Mouse (Mus musculus): ENCODE data around the gene Edf1. TPM values are rescaled to one million over a fixed set of nuclear protein-coding genes. Genes with fewer than 3 reads are reported as not detected.

Gene Edf1
- 66.9 TPM for polyA plus RNA-seq (2015; fragmentation: Illumina TruSeq; extraction: RNeasy Lipid Tissue Mini Kit (QIAGEN cat#74804); ENCODE audit: insufficient read depth, low read depth, low replicate concordance)

GRCm38 (mm10) chr2:25557221-25557963 lies at the start of gene Edf1:
TSS of gene Edf1 (plus strand) at chr2:25557847.

GRCm38 (mm10) chr2:25546811-25547491 lies 10.7 kb upstream of the Edf1 start, which contains the start of gene Traf2:
TSS of gene Traf2 (minus strand) at chr2:25546940.

GRCm38 (mm10) chr2:25574579-25575431 lies 17.2 kb downstream of the Edf1 start, which contains the start of the genes Mamdc4 and Phpt1:
TSS of gene Mamdc4 (minus strand) at chr2:25574845.
TSS of gene Phpt1 (minus strand) at chr2:25575224.

GRCm38 (mm10) chr2:25581294-25581864 lies 23.7 kb downstream of the Edf1 start, which contains the start of gene Ajm1:
TSS of gene Ajm1 (minus strand) at chr2:25581757.

GRCm38 (mm10) chr2:25607761-25608622 lies 50.3 kb downstream of the Edf1 start, which contains the start of gene Rabl6:
TSS of gene Rabl6 (minus strand) at chr2:25608521.

Other genes with a start within 250 kb of the Edf1 start
- 1.8 TPM for gene Grin1, start 238.7 kb upstream of the Edf1 start, polyA plus RNA-seq (2015; fragmentation: Illumina TruSeq; extraction: RNeasy Lipid Tissue Mini Kit (QIAGEN cat#74804); ENCODE audit: insufficient read depth, low read depth, low replicate concordance)
- 12.2 TPM for gene Man1b1, start 225.5 kb upstream of the Edf1 start, polyA plus RNA-seq (2015; fragmentation: Illumina TruSeq; extraction: RNeasy Lipid Tissue Mini Kit (QIAGEN cat#74804); ENCODE audit: insufficient read depth, low read depth, low replicate concordance)
- gene Dpp7, start 201.5 kb upstream of the Edf1 start, polyA plus RNA-seq (2015; fragmentation: Illumina TruSeq; extraction: RNeasy Lipid Tissue Mini Kit (QIAGEN cat#74804); ENCODE audit: insufficient read depth, low read depth, low replicate concordance): 24.6 TPM
- gene Uap1l1, start 192.2 kb upstream of the Edf1 start, polyA plus RNA-seq (2015; fragmentation: Illumina TruSeq; extraction: RNeasy Lipid Tissue Mini Kit (QIAGEN cat#74804); ENCODE audit: insufficient read depth, low read depth, low replicate concordance): 18.7 TPM
- gene Sapcd2, start 185.5 kb upstream of the Edf1 start, polyA plus RNA-seq (2015; fragmentation: Illumina TruSeq; extraction: RNeasy Lipid Tissue Mini Kit (QIAGEN cat#74804); ENCODE audit: insufficient read depth, low read depth, low replicate concordance): not detected
- gene Entpd2, start 162.0 kb upstream of the Edf1 start, polyA plus RNA-seq (2015; fragmentation: Illumina TruSeq; extraction: RNeasy Lipid Tissue Mini Kit (QIAGEN cat#74804); ENCODE audit: insufficient read depth, low read depth, low replicate concordance): 16.2 TPM
- gene Npdc1, start 158.5 kb upstream of the Edf1 start, polyA plus RNA-seq (2015; fragmentation: Illumina TruSeq; extraction: RNeasy Lipid Tissue Mini Kit (QIAGEN cat#74804); ENCODE audit: insufficient read depth, low read depth, low replicate concordance): 96.2 TPM
- not detected for gene Fut7, start 134.6 kb upstream of the Edf1 start, polyA plus RNA-seq (2015; fragmentation: Illumina TruSeq; extraction: RNeasy Lipid Tissue Mini Kit (QIAGEN cat#74804); ENCODE audit: insufficient read depth, low read depth, low replicate concordance)
- gene Abca2, start 129.1 kb upstream of the Edf1 start, polyA plus RNA-seq (2015; fragmentation: Illumina TruSeq; extraction: RNeasy Lipid Tissue Mini Kit (QIAGEN cat#74804); ENCODE audit: insufficient read depth, low read depth, low replicate concordance): 12.8 TPM
- gene Clic3, start 101.0 kb upstream of the Edf1 start, polyA plus RNA-seq (2015; fragmentation: Illumina TruSeq; extraction: RNeasy Lipid Tissue Mini Kit (QIAGEN cat#74804); ENCODE audit: insufficient read depth, low read depth, low replicate concordance): not detected
- 43.3 TPM for gene Paxx, start 96.8 kb upstream of the Edf1 start, polyA plus RNA-seq (2015; fragmentation: Illumina TruSeq; extraction: RNeasy Lipid Tissue Mini Kit (QIAGEN cat#74804); ENCODE audit: insufficient read depth, low read depth, low replicate concordance)
- 2.9 TPM for gene Ptgds, start 87.8 kb upstream of the Edf1 start, polyA plus RNA-seq (2015; fragmentation: Illumina TruSeq; extraction: RNeasy Lipid Tissue Mini Kit (QIAGEN cat#74804); ENCODE audit: insufficient read depth, low read depth, low replicate concordance)
- gene Lcn12, start 63.9 kb upstream of the Edf1 start, polyA plus RNA-seq (2015; fragmentation: Illumina TruSeq; extraction: RNeasy Lipid Tissue Mini Kit (QIAGEN cat#74804); ENCODE audit: insufficient read depth, low read depth, low replicate concordance): not detected
- gene Fbxw5, start 57.1 kb upstream of the Edf1 start, polyA plus RNA-seq (2015; fragmentation: Illumina TruSeq; extraction: RNeasy Lipid Tissue Mini Kit (QIAGEN cat#74804); ENCODE audit: insufficient read depth, low read depth, low replicate concordance): 26.2 TPM
- 1.0 TPM for gene C8g, start 56.1 kb upstream of the Edf1 start, polyA plus RNA-seq (2015; fragmentation: Illumina TruSeq; extraction: RNeasy Lipid Tissue Mini Kit (QIAGEN cat#74804); ENCODE audit: insufficient read depth, low read depth, low replicate concordance)
- 5.1 TPM for gene Traf2, start 10.9 kb upstream of the Edf1 start, polyA plus RNA-seq (2015; fragmentation: Illumina TruSeq; extraction: RNeasy Lipid Tissue Mini Kit (QIAGEN cat#74804); ENCODE audit: insufficient read depth, low read depth, low replicate concordance)
- gene Mamdc4, start 17.0 kb downstream of the Edf1 start, polyA plus RNA-seq (2015; fragmentation: Illumina TruSeq; extraction: RNeasy Lipid Tissue Mini Kit (QIAGEN cat#74804); ENCODE audit: insufficient read depth, low read depth, low replicate concordance): 2.6 TPM
- gene Phpt1, start 17.4 kb downstream of the Edf1 start, polyA plus RNA-seq (2015; fragmentation: Illumina TruSeq; extraction: RNeasy Lipid Tissue Mini Kit (QIAGEN cat#74804); ENCODE audit: insufficient read depth, low read depth, low replicate concordance): 9.9 TPM
- gene Ajm1, start 23.9 kb downstream of the Edf1 start, polyA plus RNA-seq (2015; fragmentation: Illumina TruSeq; extraction: RNeasy Lipid Tissue Mini Kit (QIAGEN cat#74804); ENCODE audit: insufficient read depth, low read depth, low replicate concordance): 0.63 TPM
- 52.4 TPM for gene Rabl6, start 50.7 kb downstream of the Edf1 start, polyA plus RNA-seq (2015; fragmentation: Illumina TruSeq; extraction: RNeasy Lipid Tissue Mini Kit (QIAGEN cat#74804); ENCODE audit: insufficient read depth, low read depth, low replicate concordance)
- not detected for gene Ccdc183, start 59.8 kb downstream of the Edf1 start, polyA plus RNA-seq (2015; fragmentation: Illumina TruSeq; extraction: RNeasy Lipid Tissue Mini Kit (QIAGEN cat#74804); ENCODE audit: insufficient read depth, low read depth, low replicate concordance)
- 9.0 TPM for gene Tmem141, start 64.2 kb downstream of the Edf1 start, polyA plus RNA-seq (2015; fragmentation: Illumina TruSeq; extraction: RNeasy Lipid Tissue Mini Kit (QIAGEN cat#74804); ENCODE audit: insufficient read depth, low read depth, low replicate concordance)
- 9.0 TPM for gene Fcna, start 70.2 kb downstream of the Edf1 start, polyA plus RNA-seq (2015; fragmentation: Illumina TruSeq; extraction: RNeasy Lipid Tissue Mini Kit (QIAGEN cat#74804); ENCODE audit: insufficient read depth, low read depth, low replicate concordance)
- gene Lcn8, start 95.3 kb downstream of the Edf1 start, polyA plus RNA-seq (2015; fragmentation: Illumina TruSeq; extraction: RNeasy Lipid Tissue Mini Kit (QIAGEN cat#74804); ENCODE audit: insufficient read depth, low read depth, low replicate concordance): not detected
- gene Lcn5, start 100.1 kb downstream of the Edf1 start, polyA plus RNA-seq (2015; fragmentation: Illumina TruSeq; extraction: RNeasy Lipid Tissue Mini Kit (QIAGEN cat#74804); ENCODE audit: insufficient read depth, low read depth, low replicate concordance): not detected
- gene Lcn6, start 118.9 kb downstream of the Edf1 start, polyA plus RNA-seq (2015; fragmentation: Illumina TruSeq; extraction: RNeasy Lipid Tissue Mini Kit (QIAGEN cat#74804); ENCODE audit: insufficient read depth, low read depth, low replicate concordance): not detected
- not detected for gene Lcn10, start 124.9 kb downstream of the Edf1 start, polyA plus RNA-seq (2015; fragmentation: Illumina TruSeq; extraction: RNeasy Lipid Tissue Mini Kit (QIAGEN cat#74804); ENCODE audit: insufficient read depth, low read depth, low replicate concordance)
- not detected for gene Obp2a, start 142.2 kb downstream of the Edf1 start, polyA plus RNA-seq (2015; fragmentation: Illumina TruSeq; extraction: RNeasy Lipid Tissue Mini Kit (QIAGEN cat#74804); ENCODE audit: insufficient read depth, low read depth, low replicate concordance)
- gene Bmyc, start 148.9 kb downstream of the Edf1 start, polyA plus RNA-seq (2015; fragmentation: Illumina TruSeq; extraction: RNeasy Lipid Tissue Mini Kit (QIAGEN cat#74804); ENCODE audit: insufficient read depth, low read depth, low replicate concordance): 5.2 TPM
- not detected for gene Obp2b, start 179.2 kb downstream of the Edf1 start, polyA plus RNA-seq (2015; fragmentation: Illumina TruSeq; extraction: RNeasy Lipid Tissue Mini Kit (QIAGEN cat#74804); ENCODE audit: insufficient read depth, low read depth, low replicate concordance)
- not detected for gene Lcn3, start 207.7 kb downstream of the Edf1 start, polyA plus RNA-seq (2015; fragmentation: Illumina TruSeq; extraction: RNeasy Lipid Tissue Mini Kit (QIAGEN cat#74804); ENCODE audit: insufficient read depth, low read depth, low replicate concordance)
- gene Lcn11, start 219.2 kb downstream of the Edf1 start, polyA plus RNA-seq (2015; fragmentation: Illumina TruSeq; extraction: RNeasy Lipid Tissue Mini Kit (QIAGEN cat#74804); ENCODE audit: insufficient read depth, low read depth, low replicate concordance): not detected
- not detected for gene Gm13539, start 224.4 kb downstream of the Edf1 start, polyA plus RNA-seq (2015; fragmentation: Illumina TruSeq; extraction: RNeasy Lipid Tissue Mini Kit (QIAGEN cat#74804); ENCODE audit: insufficient read depth, low read depth, low replicate concordance)

All from pancreas, adult 10 weeks (tissue).